Mouse (Mus musculus): Measurements from ENCODE around the gene Tbc1d1.

GRCm38 (mm10) chr5:64375851-64376250 lies 219.7 kb downstream of the Tbc1d1 start:
- TF ChIP-seq CTCF (IDR thresholded peaks at IDR 0.05; ENCODE audit: low read depth, low read length), result no peak
- no peak for TF ChIP-seq POLR2A (IDR thresholded peaks at IDR 0.05; ENCODE audit: borderline replicate concordance, low read depth, low read length)
